Mouse (Mus musculus) cerebellum, adult 2 months (tissue): ENCODE data around the gene Foxj2. TPM values are rescaled to one million over a fixed set of nuclear protein-coding genes. Genes with fewer than 3 reads are reported as not detected.
A peak's percentile ranks its signal among the peaks of the same experiment; 100 is the strongest.

ENCODE experiments used
- DNase-seq, 2 experiments: peaks; one replicate each; pipeline ENCODE4 v3.0.0; 2021
- H3K27ac ChIP-seq: fragments of 200-500 bp; 2 replicates; pipeline ENCODE4 v1.5.1; 2012; ENCODE audit warnings: low read length, control low read depth, inconsistent platforms; ENCODE audit not compliant: insufficient read depth
- H3K27me3 ChIP-seq: fragments of 200-500 bp; 2 replicates; pipeline ENCODE4 v1.6.1; 2012; ENCODE audit warnings: inconsistent platforms, mild to moderate bottlenecking, low read length, moderate library complexity; ENCODE audit not compliant: control insufficient read depth, insufficient read depth
- H3K4me1 ChIP-seq: fragments of 200-500 bp; 2 replicates; pipeline ENCODE4 v1.6.1; 2011; ENCODE audit warnings: low read length; ENCODE audit not compliant: control insufficient read depth, insufficient read depth
- H3K4me3 ChIP-seq: fragments of 200-500 bp; replicated peaks from 2 replicates; pipeline ENCODE3; 2011; ENCODE audit warnings: mild to moderate bottlenecking, low read depth, low read length, control low read depth; ENCODE audit not compliant: insufficient read depth
- CTCF ChIP-seq: fragments of 200-500 bp; IDR thresholded peaks from 2 replicates; pipeline ENCODE4 v1.5.1; 2011; ENCODE audit warnings: low read depth, mild to moderate bottlenecking, control low read depth, low read length, moderate library complexity, borderline replicate concordance; ENCODE audit not compliant: insufficient read depth
- POLR2A ChIP-seq: fragments of 200-500 bp; IDR thresholded peaks from 2 replicates; pipeline ENCODE4 v1.6.1; 2011; ENCODE audit warnings: low read length, control low read depth, borderline replicate concordance; ENCODE audit not compliant: insufficient read depth
- WGBS: fragments of 180-500 bp; shearing (Covaris S2); methylation state at CpG from one replicate; pipeline ENCODE4 v1.1.7; 2018; 5-methylcytosine and 5-hydroxymethylcytosine counted together
- polyA plus RNA-seq: library from polyadenylated mRNA; depleted of rRNA; stranded (reverse); fragments of >200 nt; gene quantifications from 2 replicates; pipeline ENCODE4 v1.2.3, GENCODE M21; 2012

Foxj2 gene
- polyA plus RNA-seq, 1 experiment = 17.7 TPM

- Histone ChIP-seq H3K27me3 (no peaks in the 10 kb centered on the region), H3K4me1 (0 out of 2 replicates have a peak, but pooled peaks cover 2% of the 10 kb centered on the region), H3K4me3 (peak overlapping the region; percentile 85), H3K27ac (peak overlapping the region; percentile 78)
- TF ChIP-seq CTCF = no peak
- no peak for TF ChIP-seq POLR2A
- no peak for DNase-seq
- WGBS = under 1% methylated on average over 11 of the region's 11 CpGs
Measured at GRCm38 (mm10) chr6:122810022-122810614, 9.6 kb upstream of the Foxj2 start.

- Histone ChIP-seq H3K27ac (peak overlapping the region; percentile 86), H3K4me3 (peak overlapping the region; percentile 85), H3K4me1 (0 out of 2 replicates have a peak, but pooled peaks cover 2% of the 10 kb centered on the region), H3K27me3 (no peaks in the 10 kb centered on the region)
- WGBS = under 1% methylated on average over 30 of the region's 30 CpGs
- TF ChIP-seq POLR2A (peak; percentile 85; the same call in 1 of the 2 replicates), CTCF (no peak)
- peak; percentile 97 to 100 for DNase-seq
Measured at GRCm38 (mm10) chr6:122810615-122811279, 9.0 kb upstream of the Foxj2 start.

GRCm38 (mm10) chr6:122811280-122811652 lies 8.4 kb upstream of the Foxj2 start:
- peak overlapping the region; percentile 86 for H3K27ac ChIP-seq
- no peak for TF ChIP-seq CTCF
- TF ChIP-seq POLR2A = peak; percentile 65; the same call in 1 of the 2 replicates
- H3K27me3 ChIP-seq = no peaks in the 10 kb centered on the region
- 0 out of 2 replicates have a peak, but pooled peaks cover 2% of the 10 kb centered on the region for H3K4me1 ChIP-seq
- DNase-seq = peak; percentile 94 to 95
- 1% methylated on average over 38 of the region's 38 CpGs for WGBS
- peak overlapping the region; percentile 68 for H3K4me3 ChIP-seq

GRCm38 (mm10) chr6:122811771-122812600 lies 7.7 kb upstream of the Foxj2 start:
- WGBS = 19% methylated on average over 16 of the region's 16 CpGs

DNA sequence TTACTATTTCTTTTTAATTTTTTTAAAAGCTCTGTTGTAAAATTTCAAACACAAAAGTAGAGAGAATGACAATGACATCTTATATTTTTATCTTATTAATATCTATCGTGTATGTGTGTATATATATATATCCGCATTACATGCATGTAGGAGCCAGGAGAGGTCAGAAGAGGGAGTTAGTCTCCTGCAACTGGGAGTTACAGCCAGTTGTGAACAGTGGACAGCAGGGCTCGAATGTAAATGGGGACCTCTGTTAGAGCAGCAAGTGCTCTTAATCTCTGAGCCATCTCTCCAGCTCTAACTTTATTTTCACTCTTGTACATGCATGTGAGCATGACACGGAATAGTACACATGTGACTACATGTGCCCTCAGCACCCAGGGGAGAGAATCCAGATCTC lies 7.0 kb upstream of the Foxj2 start:
- Histone ChIP-seq H3K4me3 (no peak overlapping the region), H3K27ac (no peak overlapping the region), H3K4me1 (0 out of 2 replicates have a peak, but pooled peaks cover 2% of the 10 kb centered on the region), H3K27me3 (no peaks in the 10 kb centered on the region)
- no peak for TF ChIP-seq CTCF
- TF ChIP-seq POLR2A = no peak
- WGBS = 89% methylated on average over 4 of the region's 4 CpGs
- no peak for DNase-seq

More at GRCm38 (mm10) chr6:122811771-122812600, 7.7 kb upstream of the Foxj2 start:
- TF ChIP-seq CTCF (no peak), POLR2A (no peak)
- peak; percentile 52 to 59 for DNase-seq
- Histone ChIP-seq H3K4me3 (peak overlapping the region; percentile 68), H3K27ac (peak overlapping the region; percentile 92), H3K4me1 (0 out of 2 replicates have a peak, but pooled peaks cover 2% of the 10 kb centered on the region), H3K27me3 (no peaks in the 10 kb centered on the region)

GRCm38 (mm10) chr6:122813640-122814039 lies 6.1 kb upstream of the Foxj2 start:
- Histone ChIP-seq H3K27ac (no peak overlapping the region), H3K4me1 (peaks cover 4% of the 10 kb centered on the region; the same call in 1 of the 2 replicates), H3K4me3 (no peak overlapping the region), H3K27me3 (no peaks in the 10 kb centered on the region)
- TF ChIP-seq POLR2A = no peak
- no peak for TF ChIP-seq CTCF
- DNase-seq = no peak
- WGBS = 93% methylated on average over 4 of the region's 4 CpGs

GRCm38 (mm10) chr6:122820071-122820798 lies 521 bp downstream of the Foxj2 start:
- Histone ChIP-seq H3K4me3 (peak overlapping the region; percentile 98), H3K4me1 (peaks cover 27% of the 10 kb centered on the region), H3K27ac (peak overlapping the region; percentile 96), H3K27me3 (no peaks in the 10 kb centered on the region)
- TF ChIP-seq POLR2A (no peak), CTCF (no peak)
- peak in 1 of 2 experiments; percentile 58 for DNase-seq
- WGBS = 1% methylated on average over 38 of the region's 38 CpGs
